Mouse (Mus musculus) layer of hippocampus, adult 9-10 months (tissue): ENCODE results near the gene Nat8f1.
"Not testable (repeated sequence)": the region's sequence is repeated elsewhere in the genome, so short reads cannot be mapped to it uniquely, and the experiment has no call there.

Source experiments
- DNase-seq: peaks from one replicate; pipeline ENCODE4 v3.0.0; 2022; ENCODE audit warnings: low spot score

Gene Nat8f1

GRCm38 (mm10) chr6:85915539-85916513 lies at the start of gene Nat8f1:
Gene Nat8f1, minus strand, starts transcription at chr6:85915687.
- DNase-seq = peak; percentile 87

GRCm38 (mm10) chr6:85961101-85962091 lies 45.9 kb upstream of the Nat8f1 start, which contains the start of gene Dusp11:
Gene Dusp11, minus strand, starts transcription at chr6:85961667.
- DNase-seq = peak; percentile 81

GRCm38 (mm10) chr6:85957581-85957980 lies 42.1 kb upstream of the Nat8f1 start:
- no peak for DNase-seq

- DNase-seq = no peak
Observed at GRCm38 (mm10) chr6:85948549-85948948, 33.1 kb upstream of the Nat8f1 start.

DNA sequence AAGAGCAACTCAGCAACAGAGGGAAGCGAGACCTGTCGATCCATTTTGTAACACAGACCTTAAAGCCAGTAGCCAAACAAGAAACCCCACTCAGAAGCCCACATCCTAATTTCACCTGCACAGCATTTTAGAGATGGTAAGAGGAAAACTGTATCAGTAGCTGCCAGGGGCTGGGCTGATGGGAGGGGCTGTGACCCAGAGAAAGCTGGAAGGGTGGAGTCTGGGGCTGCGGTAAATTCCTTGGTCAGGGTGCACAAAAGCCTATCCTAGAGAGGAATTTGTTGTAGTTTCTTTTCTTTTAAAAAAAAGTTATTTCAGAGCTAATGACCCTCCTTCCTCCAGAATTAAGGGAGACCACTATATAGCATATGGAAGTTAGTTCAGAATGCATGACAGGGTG lies 27.0 kb upstream of the Nat8f1 start:
- no peak for DNase-seq

GRCm38 (mm10) chr6:85938701-85939100 lies 23.2 kb upstream of the Nat8f1 start:
- DNase-seq = no peak

DNA sequence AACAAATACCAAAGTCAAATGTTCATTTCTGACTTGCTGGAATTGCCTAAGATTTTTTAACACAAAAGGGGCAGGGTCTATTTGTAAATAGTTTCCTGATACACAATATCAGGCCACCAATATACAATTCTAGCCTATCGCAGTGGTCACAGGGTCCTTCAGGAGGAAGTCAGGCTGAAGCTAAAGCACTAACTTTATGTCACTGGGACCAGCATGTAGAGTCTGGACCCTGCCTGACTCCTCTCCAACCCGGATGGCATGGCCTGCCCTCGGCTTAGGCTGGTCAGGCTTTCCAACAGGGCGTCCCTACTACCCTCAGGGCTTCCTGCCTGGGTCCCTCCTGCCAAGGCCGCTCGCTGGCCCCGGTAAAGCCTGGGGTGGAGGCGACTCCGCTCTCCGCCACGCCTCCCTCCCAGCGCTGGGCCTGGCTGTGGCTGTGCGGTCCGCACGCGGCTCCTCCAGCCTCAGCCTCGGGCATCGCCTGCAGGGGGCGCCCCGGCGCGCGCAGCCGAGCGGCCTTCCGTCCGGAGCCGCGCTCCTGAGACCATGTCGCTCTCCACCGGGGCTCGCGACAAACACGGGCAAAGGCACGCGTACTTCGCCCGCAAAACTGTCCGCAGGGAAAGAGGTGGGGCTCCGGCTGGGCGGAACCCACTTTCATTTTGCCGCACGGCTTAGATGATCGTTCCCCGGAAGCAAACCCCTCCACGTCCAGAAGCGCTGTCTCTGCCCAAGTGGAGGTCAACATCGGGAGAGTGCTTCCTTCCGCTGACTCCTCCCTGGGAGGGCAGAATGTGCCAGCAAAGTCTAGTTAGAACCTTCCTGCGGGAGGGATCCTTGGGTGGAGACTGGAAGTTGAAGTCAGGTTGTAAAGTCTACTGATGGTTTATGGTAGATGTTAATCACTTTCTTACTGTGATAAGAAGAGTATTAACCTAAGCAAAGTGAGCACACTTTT lies 21.3 kb upstream of the Nat8f1 start:
- DNase-seq = peak; percentile 61

DNA sequence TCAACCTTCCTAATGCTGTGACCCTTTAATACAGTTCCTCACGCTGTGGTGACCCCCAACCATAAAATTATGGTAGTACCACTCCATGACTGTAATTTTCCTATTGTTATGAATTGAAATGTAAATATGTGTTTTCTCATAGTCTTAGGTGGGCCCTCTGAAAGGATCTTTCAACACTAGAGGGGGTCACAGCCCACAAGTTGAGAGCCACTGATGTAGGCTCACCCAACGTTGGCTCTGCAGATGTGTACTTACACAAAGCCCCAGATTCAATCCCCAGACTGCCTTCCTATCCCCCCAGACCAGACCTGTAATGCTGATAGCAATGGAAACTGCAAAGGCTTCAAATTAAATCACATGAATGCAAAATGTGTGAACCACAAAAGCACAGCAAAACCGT lies 20.2 kb upstream of the Nat8f1 start:
- DNase-seq = no peak

- DNase-seq = no peak
Observed at GRCm38 (mm10) chr6:85934047-85934446, 18.6 kb upstream of the Nat8f1 start.

- no peak for DNase-seq
Observed at GRCm38 (mm10) chr6:85929312-85929711, 13.8 kb upstream of the Nat8f1 start.

GRCm38 (mm10) chr6:85927476-85928464 lies 12.3 kb upstream of the Nat8f1 start:
- DNase-seq = no peak

GRCm38 (mm10) chr6:85926709-85927108 lies 11.2 kb upstream of the Nat8f1 start:
- no peak for DNase-seq

GRCm38 (mm10) chr6:85923643-85924042 lies 8.2 kb upstream of the Nat8f1 start:
- no peak for DNase-seq

DNA sequence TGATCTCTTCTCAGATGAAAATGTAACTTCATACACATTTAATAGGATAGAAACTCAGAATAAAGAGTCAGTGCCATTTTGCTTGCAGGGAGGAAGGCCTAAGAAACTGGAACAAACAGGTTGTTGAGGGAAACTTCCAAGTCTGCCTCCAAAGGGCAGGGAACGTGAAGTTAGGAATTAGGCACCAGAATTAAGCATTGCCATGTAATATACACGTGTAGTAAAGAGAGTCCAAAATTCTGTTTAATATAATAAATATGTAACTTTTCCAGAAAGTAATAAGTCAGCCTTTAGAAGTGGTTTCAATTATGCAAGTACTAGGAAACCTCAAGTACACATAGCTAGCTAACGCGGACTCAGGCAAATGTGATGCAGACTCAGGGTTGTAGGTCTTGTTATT lies 3.9 kb upstream of the Nat8f1 start:
- no peak for DNase-seq

GRCm38 (mm10) chr6:85918341-85918740 lies 2.9 kb upstream of the Nat8f1 start:
- not testable (repeated sequence) for DNase-seq

- no peak for DNase-seq
Observed at GRCm38 (mm10) chr6:85916596-85916995, 1.1 kb upstream of the Nat8f1 start.

GRCm38 (mm10) chr6:85915141-85915538 lies 347 bp downstream of the Nat8f1 start:
- DNase-seq = no peak

- DNase-seq = no peak
Observed at GRCm38 (mm10) chr6:85911587-85911986, 3.9 kb downstream of the Nat8f1 start, which contains the start of gene Tprkb. Gene Tprkb, plus strand, starts transcription at chr6:85911865.

- DNase-seq = no peak
Observed at GRCm38 (mm10) chr6:85909704-85910103, 5.8 kb downstream of the Nat8f1 start.

DNA sequence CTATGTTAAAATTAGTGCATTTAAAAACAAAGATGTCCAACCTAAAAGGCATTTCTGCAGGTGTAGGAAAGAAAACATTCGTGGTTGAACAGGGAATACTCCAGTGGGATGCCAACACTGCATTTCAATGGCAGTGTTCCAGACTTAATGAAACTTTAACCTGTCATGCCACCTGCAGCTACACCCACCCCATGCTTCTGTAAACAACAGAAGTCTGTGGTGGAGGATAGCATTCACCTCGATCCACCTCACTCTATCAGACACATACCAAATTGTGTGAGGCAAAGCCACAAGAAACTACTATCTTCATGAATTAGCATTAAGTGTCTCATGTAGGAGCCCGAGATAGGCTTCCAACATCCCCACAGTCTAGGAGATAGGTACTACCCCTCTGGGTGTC lies 7.1 kb downstream of the Nat8f1 start:
- DNase-seq = no peak
